Mouse (Mus musculus): ENCODE results near the gene Tex2. TPM values are rescaled to one million over a fixed set of nuclear protein-coding genes. Genes with fewer than 3 reads are reported as not detected.

Tex2 gene
- polyA plus RNA-seq, 1 experiment, result 79.6 TPM

DNA sequence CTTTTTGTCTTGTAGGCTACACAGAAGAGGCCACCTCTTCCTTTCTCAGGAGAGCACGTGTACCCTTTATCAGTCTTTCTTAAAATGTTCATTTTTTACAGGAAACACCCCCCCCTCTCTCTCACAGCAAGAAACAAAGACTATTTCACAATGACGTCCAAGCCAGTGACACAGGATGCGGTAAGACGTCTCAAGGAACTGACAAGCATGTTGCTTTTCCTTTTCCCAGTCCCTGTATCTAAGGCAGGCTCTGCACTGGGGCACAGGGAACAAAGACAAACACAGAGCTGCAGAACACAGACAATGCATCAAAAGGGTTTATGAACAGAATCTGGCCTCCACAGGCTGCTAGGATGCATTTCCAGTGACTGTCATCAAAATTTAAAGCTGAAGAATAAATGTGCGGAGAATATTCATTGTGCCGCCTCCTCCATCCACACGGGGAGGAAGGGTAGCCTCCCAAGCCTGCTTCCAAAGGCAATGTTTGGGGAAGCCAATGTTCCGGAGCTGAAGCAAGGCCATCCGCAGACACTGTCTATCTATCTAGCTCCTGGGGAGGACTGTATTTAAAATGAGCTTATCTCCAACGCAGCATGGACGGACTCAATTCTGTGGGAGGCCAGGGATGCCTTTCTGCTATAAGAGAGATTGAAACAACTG, 76.8 kb downstream of the Tex2 start:
- Histone ChIP-seq H3K27ac (ENCODE audit: insufficient read depth, low read length) (no peak overlapping the region), H3K4me3 (replicated peaks; ENCODE audit: insufficient read depth, low read depth, low read length) (no peak overlapping the region), H3K27me3 (ENCODE audit: control insufficient read depth, insufficient read depth, low read length) (no peaks in the 10 kb centered on the region), H3K4me1 (ENCODE audit: control insufficient read depth, insufficient read depth, low read length) (peaks cover 9% of the 10 kb centered on the region)
- no peak for DNase-seq
- TF ChIP-seq POLR2A (IDR thresholded peaks at IDR 0.05; ENCODE audit: borderline replicate concordance, insufficient read depth, low read length) (no peak), CTCF (IDR thresholded peaks at IDR 0.05; ENCODE audit: borderline replicate concordance, insufficient read depth, low read depth, low read length) (no peak)
- 63% methylated on average over 11 of the region's 11 CpGs for WGBS

GRCm38 (mm10) chr11:106535660-106536252, 77.5 kb downstream of the Tex2 start:
- WGBS, result 89% methylated on average over 9 of the region's 9 CpGs
- Histone ChIP-seq H3K4me1 (ENCODE audit: control insufficient read depth, insufficient read depth, low read length) (peaks cover 9% of the 10 kb centered on the region), H3K27me3 (ENCODE audit: control insufficient read depth, insufficient read depth, low read length) (no peaks in the 10 kb centered on the region), H3K4me3 (replicated peaks; ENCODE audit: insufficient read depth, low read depth, low read length) (no peak overlapping the region), H3K27ac (ENCODE audit: insufficient read depth, low read length) (no peak overlapping the region)
- TF ChIP-seq CTCF (IDR thresholded peaks at IDR 0.05; ENCODE audit: borderline replicate concordance, insufficient read depth, low read depth, low read length) (no peak), POLR2A (IDR thresholded peaks at IDR 0.05; ENCODE audit: borderline replicate concordance, insufficient read depth, low read length) (no peak)
- DNase-seq, result no peak

- peak in 1 of 2 experiments; percentile 10 for DNase-seq
- peaks cover 3% of the 10 kb centered on the region; the same call in 1 of the 2 replicates for H3K4me1 ChIP-seq (ENCODE audit: control insufficient read depth, insufficient read depth, low read length)
- WGBS, result 49% methylated on average over 9 of the region's 9 CpGs
These were observed 80.9 kb downstream of the Tex2 start for GRCm38 (mm10) chr11:106532248-106532790.

DNA sequence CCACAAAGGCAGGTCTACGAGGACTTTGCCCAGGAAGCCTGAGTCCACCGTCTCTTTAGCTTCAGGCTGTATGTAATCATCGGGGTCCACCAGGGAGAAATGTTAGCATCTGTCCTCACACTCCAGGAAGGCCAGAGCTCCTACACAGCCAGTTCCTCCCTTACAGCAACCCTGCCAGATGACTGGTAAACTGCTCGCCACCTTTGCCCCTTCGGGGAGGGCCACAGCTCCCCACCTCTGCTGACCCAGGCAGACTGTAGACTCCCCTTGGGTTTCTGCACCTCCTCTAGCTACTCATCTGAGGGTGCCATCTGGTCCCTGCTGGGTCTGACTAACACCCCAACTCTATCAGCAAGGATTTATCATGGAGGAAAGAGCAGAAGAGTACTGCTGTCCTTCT, 83.4 kb downstream of the Tex2 start:
- Histone ChIP-seq H3K4me3 (replicated peaks; ENCODE audit: insufficient read depth, low read depth, low read length) (no peak overlapping the region), H3K27me3 (ENCODE audit: control insufficient read depth, insufficient read depth, low read length) (no peaks in the 10 kb centered on the region), H3K4me1 (ENCODE audit: control insufficient read depth, insufficient read depth, low read length) (no peaks in the 10 kb centered on the region), H3K27ac (ENCODE audit: insufficient read depth, low read length) (no peak overlapping the region)
- TF ChIP-seq POLR2A (IDR thresholded peaks at IDR 0.05; ENCODE audit: borderline replicate concordance, insufficient read depth, low read length) (no peak), CTCF (IDR thresholded peaks at IDR 0.05; ENCODE audit: borderline replicate concordance, insufficient read depth, low read depth, low read length) (no peak)
- whole genome bisulfite sequencing, result 43% methylated on average over 5 of the region's 5 CpGs
- no peak for DNase-seq

More at GRCm38 (mm10) chr11:106532248-106532790, 80.9 kb downstream of the Tex2 start:
- no peak overlapping the region for H3K4me3 ChIP-seq (replicated peaks; ENCODE audit: insufficient read depth, low read depth, low read length)
- no peak overlapping the region for H3K27ac ChIP-seq (ENCODE audit: insufficient read depth, low read length)
- no peak for TF ChIP-seq POLR2A (IDR thresholded peaks at IDR 0.05; ENCODE audit: borderline replicate concordance, insufficient read depth, low read length)
- no peak for TF ChIP-seq CTCF (IDR thresholded peaks at IDR 0.05; ENCODE audit: borderline replicate concordance, insufficient read depth, low read depth, low read length)
- no peaks in the 10 kb centered on the region for H3K27me3 ChIP-seq (ENCODE audit: control insufficient read depth, insufficient read depth, low read length)

DNA sequence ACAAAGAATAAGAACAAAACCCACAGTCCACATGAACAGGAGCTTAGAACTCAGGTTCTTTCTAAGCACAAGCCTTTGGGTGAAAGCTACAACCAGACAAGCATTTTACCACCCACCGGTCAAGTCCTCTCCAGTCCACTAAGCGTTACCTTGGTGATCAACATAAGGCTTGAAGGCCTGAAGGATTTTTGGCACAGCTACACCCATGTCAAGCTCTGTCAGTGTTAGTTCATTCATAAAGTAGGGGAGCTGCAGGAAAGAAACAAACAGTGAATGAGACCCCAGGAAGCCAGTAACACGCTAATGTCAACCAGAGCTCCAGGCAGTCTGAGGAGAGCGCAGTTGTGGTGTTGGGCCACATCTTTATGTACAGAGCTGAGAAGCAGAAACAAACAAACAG, 84.1 kb downstream of the Tex2 start:
- 63% methylated on average over 4 of the region's 4 CpGs for WGBS
- no peaks in the 10 kb centered on the region for H3K27me3 ChIP-seq (ENCODE audit: control insufficient read depth, insufficient read depth, low read length)
- no peak for TF ChIP-seq POLR2A (IDR thresholded peaks at IDR 0.05; ENCODE audit: borderline replicate concordance, insufficient read depth, low read length)
- TF ChIP-seq CTCF (IDR thresholded peaks at IDR 0.05; ENCODE audit: borderline replicate concordance, insufficient read depth, low read depth, low read length), result no peak
- H3K4me1 ChIP-seq (ENCODE audit: control insufficient read depth, insufficient read depth, low read length), result no peaks in the 10 kb centered on the region
- no peak overlapping the region for H3K4me3 ChIP-seq (replicated peaks; ENCODE audit: insufficient read depth, low read depth, low read length)
- DNase-seq, result no peak
- H3K27ac ChIP-seq (ENCODE audit: insufficient read depth, low read length), result no peak overlapping the region

GRCm38 (mm10) chr11:106527926-106528325, 85.3 kb downstream of the Tex2 start:
- H3K4me1 ChIP-seq (ENCODE audit: control insufficient read depth, insufficient read depth, low read length), result no peaks in the 10 kb centered on the region
- no peak overlapping the region for H3K4me3 ChIP-seq (replicated peaks; ENCODE audit: insufficient read depth, low read depth, low read length)
- no peak for DNase-seq
- TF ChIP-seq CTCF (IDR thresholded peaks at IDR 0.05; ENCODE audit: borderline replicate concordance, insufficient read depth, low read depth, low read length) (no peak), POLR2A (IDR thresholded peaks at IDR 0.05; ENCODE audit: borderline replicate concordance, insufficient read depth, low read length) (no peak)
- no peaks in the 10 kb centered on the region for H3K27me3 ChIP-seq (ENCODE audit: control insufficient read depth, insufficient read depth, low read length)
- H3K27ac ChIP-seq (ENCODE audit: insufficient read depth, low read length), result no peak overlapping the region
- WGBS, result 16% methylated on average over 1 of the region's 1 CpGs

DNA sequence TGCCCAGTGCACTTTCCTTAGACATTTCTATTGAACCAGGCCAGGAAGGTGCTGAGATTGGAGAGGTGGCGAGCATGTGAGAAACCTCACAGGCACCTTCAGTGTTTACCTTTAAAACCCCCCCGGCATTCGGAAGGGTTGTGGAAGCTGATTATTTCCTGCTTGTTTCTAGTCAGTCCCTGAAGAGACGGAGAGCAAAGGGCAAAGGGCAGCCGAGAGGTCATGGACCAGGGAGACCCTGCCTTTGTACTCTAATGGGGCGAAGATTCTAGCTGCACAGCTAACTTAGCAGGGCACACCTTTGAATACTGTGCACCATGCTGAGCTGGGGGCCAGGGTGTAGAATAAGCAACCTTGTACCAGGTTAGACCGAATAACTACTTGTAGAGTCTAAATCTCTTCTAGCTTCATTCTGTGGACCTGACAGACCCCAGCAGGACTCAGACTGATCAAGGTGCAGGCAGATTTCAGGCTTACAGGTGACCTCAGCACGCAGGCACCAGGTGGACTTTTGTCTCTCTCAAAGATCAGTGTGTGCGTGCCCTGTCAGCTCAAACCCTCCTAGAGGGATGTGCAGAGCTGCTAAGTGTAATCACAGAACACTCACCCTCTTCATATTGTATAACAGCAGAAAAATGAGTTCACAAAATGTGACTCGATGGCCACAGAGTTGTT, 85.9 kb downstream of the Tex2 start:
- Histone ChIP-seq H3K27me3 (ENCODE audit: control insufficient read depth, insufficient read depth, low read length) (no peaks in the 10 kb centered on the region), H3K4me3 (replicated peaks; ENCODE audit: insufficient read depth, low read depth, low read length) (no peak overlapping the region), H3K4me1 (ENCODE audit: control insufficient read depth, insufficient read depth, low read length) (no peaks in the 10 kb centered on the region), H3K27ac (ENCODE audit: insufficient read depth, low read length) (no peak overlapping the region)
- TF ChIP-seq POLR2A (IDR thresholded peaks at IDR 0.05; ENCODE audit: borderline replicate concordance, insufficient read depth, low read length) (no peak), CTCF (IDR thresholded peaks at IDR 0.05; ENCODE audit: borderline replicate concordance, insufficient read depth, low read depth, low read length) (no peak)
- 72% methylated on average over 10 of the region's 10 CpGs for WGBS
- DNase-seq, result no peak

Data from cerebellum, adult 2 months (tissue).